Mouse (Mus musculus) liver, embryonic 13.5 days (tissue): Measurements from ENCODE around the gene Btg2. TPM values are rescaled to one million over a fixed set of nuclear protein-coding genes. Genes with fewer than 3 reads are reported as not detected.
A peak's percentile ranks its signal among the peaks of the same experiment; 100 is the strongest.

ENCODE experiments used
- ATAC-seq: fragments of 200-750 bp; cut with Nextera tagmentation; 2 replicates; pipeline ENCODE4 v1.8.0; 2017; ENCODE audit warnings: low read depth, mild to moderate bottlenecking, moderate number of reproducible peaks, moderate library complexity
- DNase-seq: peaks from one replicate; pipeline ENCODE4 v3.0.0; 2022
- H3K27ac ChIP-seq: fragments of 300-500 bp; sonication (generic); 2 replicates; pipeline ENCODE4 v1.5.1; 2015; ENCODE audit warnings: moderate library complexity, mild to moderate bottlenecking, inconsistent platforms
- H3K27me3 ChIP-seq: fragments of 300-500 bp; sonication (generic); 2 replicates; pipeline ENCODE4 v1.6.1; 2015; ENCODE audit warnings: mild to moderate bottlenecking, inconsistent platforms
- H3K36me3 ChIP-seq: fragments of 300-500 bp; sonication (generic); 2 replicates; pipeline ENCODE4 v1.6.1; 2015; ENCODE audit warnings: mild to moderate bottlenecking, inconsistent platforms
- H3K4me1 ChIP-seq: fragments of 300-500 bp; sonication (generic); replicated peaks from 2 replicates; pipeline ENCODE4 v1.6.1; 2015; ENCODE audit warnings: inconsistent platforms
- H3K4me2 ChIP-seq: fragments of 300-500 bp; sonication (generic); 2 replicates; pipeline ENCODE4 v1.6.1; 2015; ENCODE audit warnings: inconsistent platforms, mild to moderate bottlenecking, moderate library complexity
- H3K4me3 ChIP-seq: fragments of 300-500 bp; sonication (generic); replicated peaks from 2 replicates; pipeline ENCODE4 v1.5.1; 2015; ENCODE audit warnings: mild to moderate bottlenecking, inconsistent platforms
- H3K9ac ChIP-seq: fragments of 300-500 bp; sonication (generic); 2 replicates; pipeline ENCODE4 v1.6.1; 2015; ENCODE audit warnings: mild to moderate bottlenecking, inconsistent platforms
- H3K9me3 ChIP-seq: fragments of 300-500 bp; sonication (generic); replicated peaks from 2 replicates; pipeline ENCODE4 v1.6.1; 2016; ENCODE audit warnings: inconsistent platforms
- WGBS: fragments of 180-500 bp; shearing (Covaris S2); methylation state at CpG from one replicate; pipeline ENCODE4 v1.1.7; 2015; ENCODE audit not compliant: insufficient replicate concordance; 5-methylcytosine and 5-hydroxymethylcytosine counted together
- polyA plus RNA-seq: library from polyadenylated mRNA; unstranded; fragments of >200 nt; fragmentation: Nextera tagmentation; extraction: Ambion mirVana; gene quantifications from 2 replicates; pipeline ENCODE4 v1.2.1, GENCODE M21; 2015

Btg2 gene
- polyA plus RNA-seq, 1 experiment from 2014 or later, result 79.6 TPM

- H3K27ac ChIP-seq, result peak overlapping the region; percentile 100
- DNase-seq (no peak), ATAC-seq (no peak)
- H3K27me3 ChIP-seq, result no peaks in the 10 kb centered on the region
- WGBS, result 89% methylated on average over 8 of the region's 8 CpGs
- H3K9ac ChIP-seq, result peak overlapping the region; percentile 98
- no peaks in the 10 kb centered on the region for H3K9me3 ChIP-seq
- H3K4me1 ChIP-seq, result peaks cover 90% of the 10 kb centered on the region
- peak overlapping the region; percentile 90 for H3K4me2 ChIP-seq
- H3K36me3 ChIP-seq, result peaks cover 39% of the 10 kb centered on the region
- peak overlapping the region; percentile 87 for H3K4me3 ChIP-seq
Measured at GRCm38 (mm10) chr1:134075532-134075931, 3.4 kb downstream of the Btg2 start.

GRCm38 (mm10) chr1:134074606-134075005, 4.3 kb downstream of the Btg2 start:
- no peaks in the 10 kb centered on the region for H3K9me3 ChIP-seq
- no peak for ATAC-seq
- H3K27me3 ChIP-seq, result no peaks in the 10 kb centered on the region
- H3K4me1 ChIP-seq, result peaks cover 90% of the 10 kb centered on the region
- no peak for DNase-seq
- peak overlapping the region; percentile 100 for H3K27ac ChIP-seq
- H3K36me3 ChIP-seq, result peaks cover 39% of the 10 kb centered on the region
- H3K9ac ChIP-seq, result peak overlapping the region; percentile 98
- WGBS, result 90% methylated on average over 10 of the region's 10 CpGs
- H3K4me3 ChIP-seq, result peak overlapping the region; percentile 87
- H3K4me2 ChIP-seq, result peak overlapping the region; percentile 90

GRCm38 (mm10) chr1:134074184-134074583, 4.7 kb downstream of the Btg2 start:
- peak overlapping the region; percentile 100 for H3K27ac ChIP-seq
- H3K9me3 ChIP-seq, result no peaks in the 10 kb centered on the region
- peak overlapping the region; percentile 98 for H3K9ac ChIP-seq
- H3K4me2 ChIP-seq, result peak overlapping the region; percentile 90
- DNase-seq (no peak), ATAC-seq (no peak)
- peaks cover 90% of the 10 kb centered on the region for H3K4me1 ChIP-seq
- peak overlapping the region; percentile 87 for H3K4me3 ChIP-seq
- H3K27me3 ChIP-seq, result no peaks in the 10 kb centered on the region
- H3K36me3 ChIP-seq, result peaks cover 39% of the 10 kb centered on the region
- 65% methylated on average over 3 of the region's 3 CpGs for whole genome bisulfite sequencing

GRCm38 (mm10) chr1:134073658-134074057, 5.3 kb downstream of the Btg2 start:
- no peaks in the 10 kb centered on the region for H3K27me3 ChIP-seq
- H3K4me2 ChIP-seq, result peak overlapping the region; percentile 90
- WGBS, result 45% methylated on average over 1 of the region's 1 CpGs
- peak overlapping the region; percentile 87 for H3K4me3 ChIP-seq
- H3K36me3 ChIP-seq, result peaks cover 39% of the 10 kb centered on the region
- peak overlapping the region; percentile 100 for H3K27ac ChIP-seq
- no peak for ATAC-seq
- DNase-seq, result no peak
- peak overlapping the region; percentile 98 for H3K9ac ChIP-seq
- peaks cover 91% of the 10 kb centered on the region for H3K4me1 ChIP-seq
- no peaks in the 10 kb centered on the region for H3K9me3 ChIP-seq

GRCm38 (mm10) chr1:134073061-134073564, 5.8 kb downstream of the Btg2 start:
- peak overlapping the region; percentile 87 for H3K4me3 ChIP-seq
- DNase-seq, result peak; percentile 88
- H3K4me2 ChIP-seq, result peak overlapping the region; percentile 90
- H3K4me1 ChIP-seq, result peaks cover 91% of the 10 kb centered on the region
- 16% methylated on average over 6 of the region's 6 CpGs for WGBS
- H3K27me3 ChIP-seq, result no peaks in the 10 kb centered on the region
- peak overlapping the region; percentile 98 for H3K9ac ChIP-seq
- ATAC-seq, result peak; percentile 91
- H3K27ac ChIP-seq, result peak overlapping the region; percentile 100
- H3K36me3 ChIP-seq, result peaks cover 39% of the 10 kb centered on the region
- H3K9me3 ChIP-seq, result no peaks in the 10 kb centered on the region

GRCm38 (mm10) chr1:134071411-134072018, 7.4 kb downstream of the Btg2 start:
- Histone ChIP-seq H3K9ac (peak overlapping the region; percentile 98), H3K9me3 (no peaks in the 10 kb centered on the region), H3K27me3 (peaks cover 12% of the 10 kb centered on the region), H3K4me2 (peak overlapping the region; percentile 90), H3K36me3 (peaks cover 25% of the 10 kb centered on the region), H3K4me1 (peaks cover 93% of the 10 kb centered on the region), H3K4me3 (peak overlapping the region; percentile 6; the same call in 1 of the 2 replicates), H3K27ac (peak overlapping the region; percentile 100)
- DNase-seq, result peak; percentile 51
- WGBS, result 41% methylated on average over 10 of the region's 10 CpGs
- no peak for ATAC-seq

GRCm38 (mm10) chr1:134070099-134070669, 8.7 kb downstream of the Btg2 start:
- Histone ChIP-seq H3K27ac (peak overlapping the region; percentile 100), H3K4me1 (peaks cover 91% of the 10 kb centered on the region)
- no peak for DNase-seq

GRCm38 (mm10) chr1:134067143-134067619, 11.7 kb downstream of the Btg2 start:
- ATAC-seq, result 0 out of 2 replicates have a peak, but pooled peaks have one; percentile 11
- peaks cover 54% of the 10 kb centered on the region for H3K27me3 ChIP-seq
- WGBS, result 14% methylated on average over 8 of the region's 8 CpGs

More at GRCm38 (mm10) chr1:134070099-134070669, 8.7 kb downstream of the Btg2 start:
- Histone ChIP-seq H3K9me3 (no peaks in the 10 kb centered on the region), H3K4me2 (peak overlapping the region; percentile 7; the same call in 1 of the 2 replicates), H3K9ac (no peak overlapping the region; the same call in none of the 2 replicates), H3K4me3 (no peak overlapping the region), H3K36me3 (peaks cover 12% of the 10 kb centered on the region), H3K27me3 (peaks cover 24% of the 10 kb centered on the region)
- WGBS, result 72% methylated on average over 8 of the region's 8 CpGs
- no peak for ATAC-seq

GRCm38 (mm10) chr1:134066554-134066953, 12.4 kb downstream of the Btg2 start:
- peaks cover 60% of the 10 kb centered on the region for H3K27me3 ChIP-seq
- no peak overlapping the region for H3K4me3 ChIP-seq
- peak overlapping the region; percentile 19; the same call in 1 of the 2 replicates for H3K4me2 ChIP-seq
- 0 out of 2 replicates have a peak overlapping the region, but pooled peaks have one; percentile 15 for H3K9ac ChIP-seq
- no peak for ATAC-seq
- WGBS, result 55% methylated on average over 3 of the region's 3 CpGs
- H3K9me3 ChIP-seq, result no peaks in the 10 kb centered on the region
- DNase-seq, result no peak
- no peaks in the 10 kb centered on the region for H3K36me3 ChIP-seq
- peaks cover 91% of the 10 kb centered on the region for H3K4me1 ChIP-seq
- peak overlapping the region; percentile 54 for H3K27ac ChIP-seq

More at GRCm38 (mm10) chr1:134067143-134067619, 11.7 kb downstream of the Btg2 start:
- peak overlapping the region; percentile 54; the same call in 1 of the 2 replicates for H3K27ac ChIP-seq
- peak overlapping the region; percentile 15; the same call in 1 of the 2 replicates for H3K9ac ChIP-seq
- H3K9me3 ChIP-seq, result no peaks in the 10 kb centered on the region
- DNase-seq, result no peak
- H3K4me3 ChIP-seq, result no peak overlapping the region
- H3K4me2 ChIP-seq, result peak overlapping the region; percentile 19; the same call in 1 of the 2 replicates
- H3K36me3 ChIP-seq, result no peaks in the 10 kb centered on the region
- peaks cover 91% of the 10 kb centered on the region for H3K4me1 ChIP-seq

- no peak overlapping the region for H3K4me3 ChIP-seq
- peak; percentile 4; the same call in 1 of the 2 replicates for ATAC-seq
- peaks cover 90% of the 10 kb centered on the region for H3K4me1 ChIP-seq
- H3K27ac ChIP-seq, result peak overlapping the region; percentile 82
- no peak overlapping the region for H3K4me2 ChIP-seq
- no peaks in the 10 kb centered on the region for H3K9me3 ChIP-seq
- 22% methylated on average over 4 of the region's 4 CpGs for WGBS
- H3K36me3 ChIP-seq, result no peaks in the 10 kb centered on the region
- no peak for DNase-seq
- 0 out of 2 replicates have a peak overlapping the region, but pooled peaks have one; percentile 11 for H3K9ac ChIP-seq
- peaks cover 64% of the 10 kb centered on the region for H3K27me3 ChIP-seq
Measured at GRCm38 (mm10) chr1:134065241-134065809, 13.6 kb downstream of the Btg2 start.

GRCm38 (mm10) chr1:134064296-134064831, 14.6 kb downstream of the Btg2 start:
- peak overlapping the region; percentile 82 for H3K27ac ChIP-seq
- H3K9ac ChIP-seq, result no peak overlapping the region
- WGBS, result 87% methylated on average over 2 of the region's 2 CpGs
- ATAC-seq (no peak), DNase-seq (no peak)
- peaks cover 90% of the 10 kb centered on the region for H3K4me1 ChIP-seq
- H3K4me2 ChIP-seq, result no peak overlapping the region
- H3K9me3 ChIP-seq, result no peaks in the 10 kb centered on the region
- H3K4me3 ChIP-seq, result no peak overlapping the region
- no peaks in the 10 kb centered on the region for H3K36me3 ChIP-seq
- H3K27me3 ChIP-seq, result peaks cover 64% of the 10 kb centered on the region
